Mouse (Mus musculus): ENCODE measurements around the gene Inpp5b. TPM values are rescaled to one million over a fixed set of nuclear protein-coding genes. Genes with fewer than 3 reads are reported as not detected.
A peak's percentile ranks its signal among the peaks of the same experiment; 100 is the strongest.

Gene Inpp5b
- 24.9 and 32.3 TPM in 2 replicates for polyA plus RNA-seq (2014; fragmentation: Nextera tagmentation; extraction: Ambion mirVana)

GRCm38 (mm10) chr4:124741376-124742343 is at the start of gene Inpp5b:
Gene Inpp5b (plus strand): TSS chr4:124741850.
- peak within 1 kb of the TSS; percentile 54 for H3K4me2 ChIP-seq (replicated peaks; ENCODE audit: low read depth, low read length)
- no peaks in the 10 kb centered on the region for H3K27me3 ChIP-seq (ENCODE audit: control insufficient read depth, insufficient read depth, low read length)
- ATAC-seq (ENCODE audit: low FRiP score) (peak; percentile 88), DNase-seq (ENCODE audit: low spot score) (peak; percentile 81)
- H3K27ac ChIP-seq (ENCODE audit: low read depth, low read length) = no peak within 1 kb of the TSS
- 22% methylated on average over 25 of the region's 25 CpGs for WGBS
- peak within 1 kb of the TSS; percentile 46 for H3K4me3 ChIP-seq (ENCODE audit: low read depth, low read length)
- no peaks in the 10 kb centered on the region for H3K9me3 ChIP-seq (ENCODE audit: control insufficient read depth, low read length)
- no peaks in the 10 kb centered on the region for H3K4me1 ChIP-seq (replicated peaks; ENCODE audit: control insufficient read depth, insufficient read depth, low read length)
- no peaks in the 10 kb centered on the region for H3K36me3 ChIP-seq (ENCODE audit: control insufficient read depth, insufficient read depth, low read length)
- H3K9ac ChIP-seq (ENCODE audit: low read depth, low read length) = peak within 1 kb of the TSS; percentile 62

GRCm38 (mm10) chr4:124692416-124692861 is 49.2 kb upstream of the Inpp5b start:
- peak overlapping the region; percentile 69 for H3K4me3 ChIP-seq (ENCODE audit: low read depth, low read length)
- ATAC-seq (ENCODE audit: low FRiP score) (no peak), DNase-seq (ENCODE audit: low spot score) (no peak)
- WGBS = 74% methylated on average over 3 of the region's 3 CpGs
- H3K9ac ChIP-seq (ENCODE audit: low read depth, low read length) = peak overlapping the region; percentile 62
- no peaks in the 10 kb centered on the region for H3K4me1 ChIP-seq (replicated peaks; ENCODE audit: control insufficient read depth, insufficient read depth, low read length)
- no peaks in the 10 kb centered on the region for H3K9me3 ChIP-seq (ENCODE audit: control insufficient read depth, low read length)
- no peaks in the 10 kb centered on the region for H3K36me3 ChIP-seq (ENCODE audit: control insufficient read depth, insufficient read depth, low read length)
- H3K27ac ChIP-seq (ENCODE audit: low read depth, low read length) = no peak overlapping the region
- H3K4me2 ChIP-seq (replicated peaks; ENCODE audit: low read depth, low read length) = peak overlapping the region; percentile 48
- H3K27me3 ChIP-seq (ENCODE audit: control insufficient read depth, insufficient read depth, low read length) = peaks cover 2% of the 10 kb centered on the region; the same call in 1 of the 2 replicates

GRCm38 (mm10) chr4:124693135-124693894 is 48.3 kb upstream of the Inpp5b start, which contains the start of gene Utp11:
Gene Utp11 (minus strand): TSS chr4:124693600.
- H3K36me3 ChIP-seq (ENCODE audit: control insufficient read depth, insufficient read depth, low read length) = no peaks in the 10 kb centered on the region
- peak within 1 kb of the TSS; percentile 62 for H3K9ac ChIP-seq (ENCODE audit: low read depth, low read length)
- peak within 1 kb of the TSS; percentile 48 for H3K4me2 ChIP-seq (replicated peaks; ENCODE audit: low read depth, low read length)
- peak; percentile 90 for DNase-seq (ENCODE audit: low spot score)
- no peaks in the 10 kb centered on the region for H3K4me1 ChIP-seq (replicated peaks; ENCODE audit: control insufficient read depth, insufficient read depth, low read length)
- under 1% methylated on average over 43 of the region's 43 CpGs for WGBS
- H3K9me3 ChIP-seq (ENCODE audit: control insufficient read depth, low read length) = no peaks in the 10 kb centered on the region
- no peak within 1 kb of the TSS for H3K27ac ChIP-seq (ENCODE audit: low read depth, low read length)
- peaks cover 2% of the 10 kb centered on the region; the same call in 1 of the 2 replicates for H3K27me3 ChIP-seq (ENCODE audit: control insufficient read depth, insufficient read depth, low read length)
- ATAC-seq (ENCODE audit: low FRiP score) = peak; percentile 97
- H3K4me3 ChIP-seq (ENCODE audit: low read depth, low read length) = peak within 1 kb of the TSS; percentile 69

- no peak overlapping the region for H3K9ac ChIP-seq (ENCODE audit: low read depth, low read length)
- H3K27me3 ChIP-seq (ENCODE audit: control insufficient read depth, insufficient read depth, low read length) = peaks cover 4% of the 10 kb centered on the region
- ATAC-seq (ENCODE audit: low FRiP score) (no peak), DNase-seq (ENCODE audit: low spot score) (no peak)
- H3K36me3 ChIP-seq (ENCODE audit: control insufficient read depth, insufficient read depth, low read length) = no peaks in the 10 kb centered on the region
- H3K4me2 ChIP-seq (replicated peaks; ENCODE audit: low read depth, low read length) = no peak overlapping the region
- H3K27ac ChIP-seq (ENCODE audit: low read depth, low read length) = no peak overlapping the region
- no peaks in the 10 kb centered on the region for H3K9me3 ChIP-seq (ENCODE audit: control insufficient read depth, low read length)
- WGBS = 86% methylated on average over 2 of the region's 2 CpGs
- H3K4me3 ChIP-seq (ENCODE audit: low read depth, low read length) = no peak overlapping the region
- no peaks in the 10 kb centered on the region for H3K4me1 ChIP-seq (replicated peaks; ENCODE audit: control insufficient read depth, insufficient read depth, low read length)
These were observed 47.1 kb upstream of the Inpp5b start for GRCm38 (mm10) chr4:124694572-124694971.

- ATAC-seq (ENCODE audit: low FRiP score) = no peak
- Histone ChIP-seq H3K27ac (ENCODE audit: low read depth, low read length) (no peak overlapping the region), H3K4me1 (replicated peaks; ENCODE audit: control insufficient read depth, insufficient read depth, low read length) (no peaks in the 10 kb centered on the region), H3K4me3 (ENCODE audit: low read depth, low read length) (no peak overlapping the region), H3K36me3 (ENCODE audit: control insufficient read depth, insufficient read depth, low read length) (no peaks in the 10 kb centered on the region), H3K9ac (ENCODE audit: low read depth, low read length) (no peak overlapping the region), H3K9me3 (ENCODE audit: control insufficient read depth, low read length) (no peaks in the 10 kb centered on the region), H3K27me3 (ENCODE audit: control insufficient read depth, insufficient read depth, low read length) (peaks cover 4% of the 10 kb centered on the region), H3K4me2 (replicated peaks; ENCODE audit: low read depth, low read length) (no peak overlapping the region)
- WGBS = 11% methylated on average over 18 of the region's 18 CpGs
- no peak for DNase-seq (ENCODE audit: low spot score)
These were observed 45.7 kb upstream of the Inpp5b start for GRCm38 (mm10) chr4:124695786-124696516.

- Histone ChIP-seq H3K9ac (ENCODE audit: low read depth, low read length) (no peak overlapping the region), H3K36me3 (ENCODE audit: control insufficient read depth, insufficient read depth, low read length) (no peaks in the 10 kb centered on the region), H3K4me2 (replicated peaks; ENCODE audit: low read depth, low read length) (peak overlapping the region; percentile 97), H3K4me1 (replicated peaks; ENCODE audit: control insufficient read depth, insufficient read depth, low read length) (0 out of 2 replicates have a peak, but pooled peaks cover 4% of the 10 kb centered on the region), H3K4me3 (ENCODE audit: low read depth, low read length) (no peak overlapping the region), H3K9me3 (ENCODE audit: control insufficient read depth, low read length) (no peaks in the 10 kb centered on the region), H3K27ac (ENCODE audit: low read depth, low read length) (no peak overlapping the region), H3K27me3 (ENCODE audit: control insufficient read depth, insufficient read depth, low read length) (peaks cover 10% of the 10 kb centered on the region)
- no peak for DNase-seq (ENCODE audit: low spot score)
- ATAC-seq (ENCODE audit: low FRiP score) = no peak
- 2% methylated on average over 6 of the region's 6 CpGs for WGBS
These were observed 41.9 kb upstream of the Inpp5b start for GRCm38 (mm10) chr4:124699791-124700190.

GRCm38 (mm10) chr4:124700248-124700971 is 41.2 kb upstream of the Inpp5b start, which contains the start of gene Fhl3:
Gene Fhl3 (plus strand): TSS chr4:124700701.
- 2% methylated on average over 38 of the region's 59 CpGs for WGBS
- Histone ChIP-seq H3K36me3 (ENCODE audit: control insufficient read depth, insufficient read depth, low read length) (no peaks in the 10 kb centered on the region), H3K9me3 (ENCODE audit: control insufficient read depth, low read length) (no peaks in the 10 kb centered on the region), H3K4me2 (replicated peaks; ENCODE audit: low read depth, low read length) (peak within 1 kb of the TSS; percentile 97), H3K27me3 (ENCODE audit: control insufficient read depth, insufficient read depth, low read length) (peaks cover 10% of the 10 kb centered on the region), H3K27ac (ENCODE audit: low read depth, low read length) (peak within 1 kb of the TSS; percentile 47), H3K9ac (ENCODE audit: low read depth, low read length) (peak within 1 kb of the TSS; percentile 65), H3K4me1 (replicated peaks; ENCODE audit: control insufficient read depth, insufficient read depth, low read length) (0 out of 2 replicates have a peak, but pooled peaks cover 4% of the 10 kb centered on the region), H3K4me3 (ENCODE audit: low read depth, low read length) (peak within 1 kb of the TSS; percentile 62)
- DNase-seq (ENCODE audit: low spot score) (peak; percentile 69), ATAC-seq (ENCODE audit: low FRiP score) (peak; percentile 66)

Measured in hindbrain, embryonic 11.5 days (tissue).